Mouse (Mus musculus) liver, embryonic 14.5 days (tissue): ENCODE data around the gene Uqcrh. TPM values are rescaled to one million over a fixed set of nuclear protein-coding genes. Genes with fewer than 3 reads are reported as not detected.

Experiments
- ATAC-seq: fragments of 200-750 bp; cut with Nextera tagmentation; 2 replicates; pipeline ENCODE4 v1.8.0; 2017; ENCODE audit warnings: moderate number of reproducible peaks, mild to moderate bottlenecking, moderate library complexity; ENCODE audit not compliant: insufficient read depth
- DNase-seq, 3 experiments: peaks; one replicate each; pipeline ENCODE4 v3.0.0-alpha.2; 2012 to 2013; ENCODE audit warnings: low read depth in 3 of 3, low spot score in 3 of 3
- H3K27ac ChIP-seq: fragments of 300-500 bp; sonication (generic); 2 replicates; pipeline ENCODE4 v1.5.1; 2014; ENCODE audit warnings: moderate library complexity, mild to moderate bottlenecking, control low read depth, inconsistent platforms
- H3K27me3 ChIP-seq: fragments of 300-500 bp; sonication (generic); 2 replicates; pipeline ENCODE4 v1.6.1; 2014; ENCODE audit warnings: mild to moderate bottlenecking, low read length, moderate library complexity; ENCODE audit not compliant: control insufficient read depth, insufficient read depth
- H3K36me3 ChIP-seq: fragments of 300-500 bp; sonication (generic); replicated peaks from 2 replicates; pipeline ENCODE4 v1.6.1; 2014; ENCODE audit warnings: low read depth; ENCODE audit not compliant: control insufficient read depth, insufficient read depth
- H3K4me1 ChIP-seq, 2 experiments: fragments of 200-500 bp in 1 of 2; fragments of 300-500 bp in 1 of 2; sonication (generic) in 1 of 2; replicated peaks; 2 replicates each; pipeline ENCODE4 v1.6.1; 2012 to 2014; ENCODE audit warnings: antibody characterized with exemption in 1 of 2, inconsistent platforms in 1 of 2, low read length in 1 of 2; ENCODE audit not compliant: control insufficient read depth in 2 of 2, insufficient read depth in 2 of 2
- H3K4me2 ChIP-seq: fragments of 300-500 bp; sonication (generic); 2 replicates; pipeline ENCODE4 v1.6.1; 2014; ENCODE audit warnings: low read depth, mild to moderate bottlenecking, control low read depth, moderate library complexity
- H3K4me3 ChIP-seq, 2 experiments: fragments of 200-500 bp in 1 of 2; fragments of 300-500 bp in 1 of 2; sonication (generic) in 1 of 2; 2 replicates each; pipeline ENCODE4 v1.5.1; 2012 to 2014; ENCODE audit warnings: low read depth in 2 of 2, low read length in 2 of 2, mild to moderate bottlenecking in 2 of 2, control low read depth in 1 of 2, inconsistent platforms in 1 of 2, moderate library complexity in 1 of 2; ENCODE audit not compliant: insufficient read depth in 1 of 2
- H3K9ac ChIP-seq: fragments of 300-500 bp; sonication (generic); replicated peaks from 2 replicates; pipeline ENCODE4 v1.6.1; 2014; ENCODE audit warnings: mild to moderate bottlenecking, control low read depth, moderate library complexity
- H3K9me3 ChIP-seq: fragments of 300-500 bp; sonication (generic); 2 replicates; pipeline ENCODE4 v1.6.1; 2016; ENCODE audit warnings: low read length, mixed read lengths; ENCODE audit not compliant: control insufficient read depth
- CTCF ChIP-seq: IDR thresholded peaks from 2 replicates; pipeline ENCODE4 v1.5.1; 2016; ENCODE audit warnings: antibody characterized with exemption, low read depth, control low read depth
- EP300 ChIP-seq: IDR thresholded peaks from 2 replicates; pipeline ENCODE4 v1.6.1; 2016; ENCODE audit warnings: antibody characterized with exemption, low read depth
- WGBS: fragments of 180-500 bp; shearing (Covaris S2); extraction: QIAGEN DNeasy Blood & Tissue Kit; methylation state at CpG from one replicate; pipeline ENCODE4 v1.1.7; 2014; ENCODE audit not compliant: insufficient replicate concordance; 5-methylcytosine and 5-hydroxymethylcytosine counted together
- polyA plus RNA-seq, 2 experiments: library from polyadenylated mRNA; depleted of rRNA in 1 of 2; stranded (reverse) in 1 of 2; unstranded in 1 of 2; fragments of >200 nt; fragmentation: Nextera tagmentation in 1 of 2; extraction: Ambion mirVana in 1 of 2; gene quantifications; 2 replicates each; pipeline versions ENCODE4 v1.2.1 to v1.2.3; 2012 to 2014

Gene Uqcrh
- polyA plus RNA-seq, 2 experiments = 298 to 426 TPM

GRCm38 (mm10) chr4:116074145-116074675, 661 bp downstream of the Uqcrh start:
- no peaks in the 10 kb centered on the region for H3K27me3 ChIP-seq
- no peak for ATAC-seq
- TF ChIP-seq CTCF (peak; percentile 54), EP300 (no peak)
- H3K4me1 ChIP-seq = peaks cover 20 to 21% of the 10 kb centered on the region in 2 experiments
- WGBS = under 1% methylated on average over 8 of the region's 8 CpGs
- DNase-seq = peak in 1 of 3 experiments; percentile 59
- peak overlapping the region; percentile 98 for H3K9ac ChIP-seq
- H3K36me3 ChIP-seq = peaks cover 11% of the 10 kb centered on the region
- peak overlapping the region; percentile 61 for H3K27ac ChIP-seq
- H3K4me3 ChIP-seq = peak overlapping the region; percentile 84 to 96
- no peaks in the 10 kb centered on the region for H3K9me3 ChIP-seq
- H3K4me2 ChIP-seq = peak overlapping the region; percentile 94

GRCm38 (mm10) chr4:116073146-116073545, 1.7 kb downstream of the Uqcrh start:
- Histone ChIP-seq H3K27me3 (no peaks in the 10 kb centered on the region), H3K4me1 (peaks cover 20 to 21% of the 10 kb centered on the region in 2 experiments), H3K4me3 (peak overlapping the region; percentile 40 to 41), H3K4me2 (peak overlapping the region; percentile 94), H3K9me3 (no peaks in the 10 kb centered on the region), H3K9ac (peak overlapping the region; percentile 43), H3K27ac (no peak overlapping the region), H3K36me3 (peaks cover 22% of the 10 kb centered on the region)
- ATAC-seq (no peak), DNase-seq (peak in 1 of 3 experiments; percentile 42)
- whole genome bisulfite sequencing = 46% methylated on average over 4 of the region's 4 CpGs
- no peak for TF ChIP-seq EP300
- TF ChIP-seq CTCF = peak; percentile 59

- 71% methylated on average over 6 of the region's 6 CpGs for WGBS
- H3K9ac ChIP-seq = no peak overlapping the region
- peaks cover 38% of the 10 kb centered on the region for H3K36me3 ChIP-seq
- no peaks in the 10 kb centered on the region for H3K9me3 ChIP-seq
- no peak overlapping the region for H3K27ac ChIP-seq
- TF ChIP-seq EP300 (no peak), CTCF (no peak)
- DNase-seq (no peak), ATAC-seq (no peak)
- no peak overlapping the region for H3K4me3 ChIP-seq
- no peaks in the 10 kb centered on the region for H3K27me3 ChIP-seq
- H3K4me1 ChIP-seq = peaks cover 8 to 9% of the 10 kb centered on the region in 2 experiments
- no peak overlapping the region for H3K4me2 ChIP-seq
Observed at GRCm38 (mm10) chr4:116070116-116070515, 4.8 kb downstream of the Uqcrh start.

- H3K9me3 ChIP-seq = no peaks in the 10 kb centered on the region
- no peak overlapping the region for H3K4me3 ChIP-seq
- H3K27ac ChIP-seq = no peak overlapping the region
- no peak overlapping the region for H3K4me2 ChIP-seq
- 4% methylated on average over 1 of the region's 1 CpGs for WGBS
- H3K4me1 ChIP-seq = peaks cover 0 to 3% of the 10 kb centered on the region in 2 experiments; a peak in 1 of 4 replicates
- H3K27me3 ChIP-seq = no peaks in the 10 kb centered on the region
- H3K9ac ChIP-seq = no peak overlapping the region
- H3K36me3 ChIP-seq = peaks cover 26% of the 10 kb centered on the region
- TF ChIP-seq CTCF (no peak), EP300 (no peak)
- DNase-seq (no peak), ATAC-seq (no peak)
Observed at GRCm38 (mm10) chr4:116063855-116064254, 11.0 kb downstream of the Uqcrh start.

GRCm38 (mm10) chr4:116059012-116059726, 15.7 kb downstream of the Uqcrh start:
- H3K9ac ChIP-seq = no peak overlapping the region
- DNase-seq (no peak), ATAC-seq (no peak)
- no peaks in the 10 kb centered on the region for H3K9me3 ChIP-seq
- H3K4me1 ChIP-seq = peaks cover 4% of the 10 kb centered on the region in 2 experiments
- TF ChIP-seq CTCF (no peak), EP300 (no peak)
- no peaks in the 10 kb centered on the region for H3K36me3 ChIP-seq
- H3K27me3 ChIP-seq = no peaks in the 10 kb centered on the region
- WGBS = 58% methylated on average over 5 of the region's 5 CpGs
- H3K4me2 ChIP-seq = no peak overlapping the region
- no peak overlapping the region for H3K4me3 ChIP-seq
- no peak overlapping the region for H3K27ac ChIP-seq
